Mouse (Mus musculus) layer of hippocampus, postnatal 14 days (tissue): ENCODE measurements around the gene Sf1. TPM values are rescaled to one million over a fixed set of nuclear protein-coding genes. Genes with fewer than 3 reads are reported as not detected.

ENCODE experiments used
- DNase-seq, 2 experiments: peaks; one replicate each; pipeline ENCODE4 v3.0.0; 2021 to 2022; ENCODE audit warnings: low spot score in 2 of 2, mixed read lengths in 1 of 2
- total RNA-seq, 2 experiments: library from RNA; stranded (reverse); gene quantifications; 2 replicates each; pipeline ENCODE4 v1.2.3; 2021

Sf1 gene
- total RNA-seq, 2 experiments from 2014 or later, result 182 to 189 TPM

DNA sequence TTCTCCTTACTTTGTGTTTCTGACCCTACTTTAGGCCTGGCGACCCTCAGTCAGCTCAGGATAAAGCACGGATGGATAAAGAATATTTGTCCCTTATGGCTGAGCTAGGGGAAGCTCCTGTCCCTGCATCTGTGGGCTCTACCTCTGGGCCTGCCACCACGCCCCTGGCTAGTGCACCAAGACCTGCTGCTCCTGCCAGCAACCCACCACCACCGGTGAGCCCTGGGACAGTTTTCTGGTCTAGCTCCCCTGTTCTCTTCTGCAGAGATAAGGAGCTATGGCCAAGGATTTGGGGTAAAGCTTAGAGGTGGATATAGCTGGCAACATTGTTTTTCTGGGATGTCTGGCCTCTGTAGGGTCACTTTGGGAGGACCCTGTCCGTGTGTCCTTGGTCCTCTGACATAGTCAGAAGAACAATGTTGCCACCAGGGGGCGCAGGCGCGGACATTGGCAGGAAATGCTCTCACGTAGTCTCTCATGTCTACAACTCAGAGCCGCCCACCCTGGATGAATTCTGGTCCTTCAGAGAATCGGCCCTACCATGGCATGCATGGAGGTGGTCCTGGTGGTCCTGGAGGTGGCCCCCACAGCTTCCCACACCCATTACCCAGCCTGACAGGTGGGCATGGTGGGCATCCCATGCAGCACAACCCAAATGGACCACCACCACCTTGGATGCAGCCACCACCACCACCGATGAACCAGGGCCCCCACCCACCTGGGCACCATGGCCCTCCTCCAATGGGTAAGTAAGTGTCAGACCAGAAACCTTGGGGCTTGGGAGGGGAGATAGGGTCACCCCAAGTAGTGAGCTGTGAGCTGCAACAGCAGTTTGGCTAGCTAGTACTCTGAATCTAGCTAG is 10.3 kb downstream of the Sf1 start:
- DNase-seq, result peak; percentile 72 to 81

DNA sequence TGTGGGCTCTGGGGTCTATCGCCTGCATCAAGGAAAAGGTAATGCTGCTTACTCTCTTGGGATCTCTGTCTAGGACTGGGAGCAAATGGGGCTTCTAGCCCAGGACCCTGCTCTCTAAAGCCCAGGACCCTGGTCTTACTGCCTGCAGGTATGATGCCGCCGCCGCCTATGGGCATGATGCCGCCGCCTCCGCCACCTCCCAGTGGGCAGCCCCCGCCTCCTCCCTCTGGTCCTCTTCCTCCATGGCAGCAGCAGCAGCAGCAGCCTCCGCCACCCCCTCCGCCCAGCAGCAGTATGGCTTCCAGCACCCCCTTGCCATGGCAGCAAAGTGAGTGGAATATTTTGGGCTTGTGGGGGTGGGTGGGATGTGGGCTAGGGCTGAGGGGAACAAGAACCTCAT is 11.1 kb downstream of the Sf1 start:
- no peak for DNase-seq

DNA sequence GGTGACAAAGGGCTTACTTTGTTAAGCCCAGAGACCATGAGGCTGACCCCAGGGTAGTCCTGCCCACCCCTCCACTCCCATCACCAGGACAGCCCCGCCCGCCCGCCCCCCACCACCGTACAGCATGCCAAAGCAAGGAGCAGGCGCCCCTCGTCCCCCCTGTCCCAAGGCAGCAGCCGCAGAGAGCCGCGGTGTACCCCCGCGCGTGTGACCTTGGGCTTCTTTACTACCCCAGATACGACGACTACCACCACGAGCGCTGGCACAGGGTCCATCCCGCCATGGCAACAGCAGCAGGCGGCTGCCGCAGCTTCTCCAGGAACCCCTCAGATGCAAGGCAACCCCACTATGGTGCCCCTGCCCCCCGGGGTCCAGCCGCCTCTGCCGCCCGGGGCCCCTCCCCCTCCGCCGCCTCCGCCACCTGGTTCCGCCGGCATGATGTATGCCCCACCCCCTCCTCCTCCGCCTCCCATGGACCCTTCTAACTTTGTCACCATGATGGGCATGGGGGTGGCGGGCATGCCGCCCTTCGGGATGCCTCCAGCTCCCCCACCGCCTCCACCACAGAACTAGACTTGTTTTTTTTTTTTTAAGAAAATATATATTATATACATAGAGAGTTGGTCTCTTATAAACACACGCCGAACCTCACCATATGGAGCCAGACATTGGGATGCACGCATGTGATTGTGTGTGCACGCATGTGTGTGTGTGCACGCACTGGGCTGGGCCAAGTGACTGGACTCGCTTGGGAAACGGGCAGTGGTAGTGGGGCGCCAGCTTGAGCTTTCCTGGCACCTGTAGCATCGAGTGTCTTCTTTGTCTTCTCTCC is 12.1 kb downstream of the Sf1 start:
- DNase-seq, result no peak

DNA sequence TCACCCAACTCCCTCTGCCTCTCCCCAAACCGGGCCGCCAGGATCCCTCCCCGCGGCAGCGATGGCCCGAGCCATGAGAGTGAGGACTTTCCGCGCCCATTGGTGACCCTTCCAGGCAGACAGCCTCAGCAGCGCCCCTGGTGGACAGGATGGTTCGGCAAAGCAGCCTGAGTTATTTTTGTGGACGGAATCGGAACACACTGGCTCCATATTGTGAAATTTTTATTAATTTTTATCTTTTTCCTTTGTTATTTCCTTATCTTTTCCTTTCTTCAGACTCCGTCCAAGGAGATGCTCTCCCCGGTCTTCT is 12.7 kb downstream of the Sf1 start:
- DNase-seq, result peak in 1 of 2 experiments; percentile 56

DNA sequence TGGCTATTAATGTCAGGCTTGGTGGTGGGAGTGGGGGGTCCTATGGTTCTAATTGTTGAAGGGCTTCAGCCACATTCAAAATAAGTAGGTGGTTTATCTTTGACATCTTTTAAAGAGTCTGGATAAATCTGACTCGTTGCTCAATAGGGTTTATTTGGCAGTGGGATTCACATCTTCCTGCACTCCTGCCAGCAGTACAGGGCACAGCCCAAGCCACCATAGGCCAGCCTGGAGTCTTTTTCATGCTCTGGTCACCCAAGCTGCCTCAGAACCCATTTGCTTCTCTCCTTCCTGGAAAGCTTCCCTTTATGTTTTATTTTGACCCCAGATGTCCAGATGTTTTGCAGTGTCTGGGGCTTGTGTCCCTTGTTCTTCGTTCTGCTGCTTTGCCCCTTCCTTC is 13.2 kb downstream of the Sf1 start:
- DNase-seq, result no peak

DNA sequence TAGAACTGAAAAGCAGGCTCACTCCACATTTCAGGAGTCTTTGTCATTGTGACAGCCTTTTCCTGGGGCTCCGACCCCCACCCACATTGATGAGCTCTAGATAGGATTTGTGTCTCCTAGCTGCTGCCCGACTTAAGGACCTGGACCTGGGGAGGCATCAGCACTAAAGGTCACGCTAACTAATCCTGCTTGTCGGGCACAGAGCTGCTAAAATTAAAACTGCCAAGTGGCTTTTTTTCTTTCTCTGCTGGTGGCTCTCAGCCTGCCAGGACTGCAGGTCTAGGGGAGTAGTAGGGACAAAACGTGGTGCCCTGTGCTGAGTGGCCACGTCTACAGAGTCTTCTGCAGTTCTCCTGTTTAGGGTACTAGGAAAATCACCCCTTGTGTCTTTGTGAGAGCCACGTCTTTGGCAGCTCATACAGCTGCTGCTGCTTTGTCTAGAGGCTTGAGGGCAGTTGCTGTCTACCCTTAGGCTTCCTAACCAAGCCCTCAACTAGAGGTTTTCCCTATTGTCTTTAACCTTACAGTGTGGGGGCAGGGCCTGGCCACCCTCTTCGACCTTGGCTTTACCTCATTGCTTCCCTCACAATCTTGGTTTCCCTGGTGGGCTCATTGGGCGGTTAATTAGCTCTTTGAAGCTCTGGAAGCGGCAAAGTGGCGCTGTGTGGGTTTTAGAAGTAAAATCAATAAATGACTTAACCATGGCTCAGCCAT is 14.0 kb downstream of the Sf1 start:
- no peak for DNase-seq

DNA sequence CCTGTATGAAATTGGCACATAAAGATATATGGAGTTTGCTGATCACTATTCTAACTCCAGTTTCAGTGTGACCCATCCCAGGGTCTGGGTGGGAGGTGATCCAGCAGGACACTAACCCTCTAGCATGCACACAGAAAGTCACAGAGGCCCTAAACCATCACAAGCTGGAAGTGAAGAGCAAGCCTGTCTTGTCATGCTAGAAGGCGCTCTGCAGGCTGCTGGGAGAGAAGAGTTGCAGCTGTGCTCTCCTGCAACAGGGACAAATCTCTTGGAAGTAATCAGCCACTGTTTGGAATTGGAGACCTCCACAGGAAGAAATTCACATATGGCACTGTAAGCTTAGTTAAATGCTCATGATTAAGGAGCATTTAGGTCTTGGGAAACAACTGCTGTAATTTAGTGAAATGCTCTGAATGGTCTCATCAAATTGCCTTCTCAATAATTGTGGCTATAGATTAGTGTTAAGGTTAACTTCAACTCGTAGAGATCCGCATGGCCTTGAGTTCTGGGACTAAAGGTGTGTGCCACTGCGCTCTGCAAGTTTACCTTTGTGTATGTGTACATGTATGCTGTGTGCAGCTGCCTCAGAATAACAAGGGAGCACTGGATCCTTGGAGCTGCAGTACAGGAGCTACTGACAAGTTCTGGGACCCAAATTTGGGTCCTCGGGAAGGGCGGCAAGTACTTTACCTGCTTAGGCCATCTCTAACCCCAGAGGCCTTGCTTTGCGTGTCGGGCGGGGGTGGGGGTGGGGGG is 17.1 kb downstream of the Sf1 start:
- DNase-seq, result no peak

DNA sequence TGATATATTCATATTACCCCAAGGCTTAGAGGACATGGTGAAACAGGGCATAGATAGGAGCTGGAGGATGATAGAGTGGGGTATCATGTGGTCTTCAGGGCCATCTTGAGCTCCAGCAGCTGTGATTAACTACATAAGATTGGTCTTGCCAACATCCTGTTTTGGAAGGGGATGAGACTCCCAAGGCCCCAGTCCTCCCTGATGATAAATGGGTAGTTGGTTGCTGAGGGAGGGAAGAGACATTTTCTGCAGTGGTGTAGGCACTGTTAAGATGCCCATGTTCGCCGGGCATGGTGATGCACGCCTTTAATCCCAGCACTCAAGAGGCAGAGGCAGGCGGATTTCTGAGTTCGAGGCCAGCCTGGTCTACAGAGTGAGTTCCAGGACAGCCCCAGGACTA is 17.7 kb downstream of the Sf1 start:
- no peak for DNase-seq

DNA sequence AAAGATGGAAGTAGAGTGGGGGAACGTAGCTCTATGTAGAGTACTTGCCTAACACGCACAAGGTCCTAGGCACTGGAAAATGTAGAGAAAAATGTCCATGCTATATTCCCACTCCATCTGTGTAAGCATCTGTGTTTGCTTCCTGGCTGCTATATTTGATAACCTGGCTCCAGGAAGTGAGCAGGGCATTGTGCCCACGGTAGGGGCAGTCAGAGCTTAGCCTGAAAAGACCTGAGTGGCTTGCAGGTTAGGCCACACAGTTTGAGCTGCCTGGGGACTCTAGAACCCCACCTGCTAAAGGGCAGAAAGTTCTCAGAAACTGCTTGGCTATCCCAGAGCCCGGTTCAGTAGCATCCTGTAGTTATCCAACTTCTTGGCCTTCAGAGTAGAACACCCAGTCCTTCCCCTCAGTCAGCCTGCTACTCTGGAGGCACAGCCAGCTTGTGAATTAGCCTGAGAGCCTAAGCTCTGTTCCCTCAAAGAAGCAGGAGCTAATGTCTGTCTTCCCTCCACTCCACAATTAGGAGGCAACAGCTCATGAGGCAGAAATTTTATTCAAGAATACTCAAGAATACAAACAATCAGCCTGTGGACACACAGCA is 18.9 kb downstream of the Sf1 start:
- no peak for DNase-seq

DNA sequence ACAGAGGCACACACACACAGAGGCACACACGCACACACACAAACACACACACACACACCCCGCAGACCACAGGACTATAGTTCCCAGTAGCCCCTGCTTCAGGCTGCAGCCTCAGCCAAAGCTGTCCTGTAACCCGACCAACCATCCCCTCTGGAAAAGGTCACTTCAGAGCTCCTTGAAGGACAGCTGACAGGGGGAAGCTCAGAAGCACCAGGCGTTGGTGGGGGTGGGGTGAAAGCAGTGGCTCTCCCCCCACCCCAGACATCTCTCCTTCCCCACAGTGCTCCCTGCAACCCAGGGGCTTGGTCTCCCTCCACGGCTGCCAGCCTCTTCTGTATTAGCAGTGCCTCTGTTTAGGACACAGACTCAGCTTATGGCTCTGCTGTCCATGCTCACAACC is 20.0 kb downstream of the Sf1 start:
- no peak for DNase-seq

DNA sequence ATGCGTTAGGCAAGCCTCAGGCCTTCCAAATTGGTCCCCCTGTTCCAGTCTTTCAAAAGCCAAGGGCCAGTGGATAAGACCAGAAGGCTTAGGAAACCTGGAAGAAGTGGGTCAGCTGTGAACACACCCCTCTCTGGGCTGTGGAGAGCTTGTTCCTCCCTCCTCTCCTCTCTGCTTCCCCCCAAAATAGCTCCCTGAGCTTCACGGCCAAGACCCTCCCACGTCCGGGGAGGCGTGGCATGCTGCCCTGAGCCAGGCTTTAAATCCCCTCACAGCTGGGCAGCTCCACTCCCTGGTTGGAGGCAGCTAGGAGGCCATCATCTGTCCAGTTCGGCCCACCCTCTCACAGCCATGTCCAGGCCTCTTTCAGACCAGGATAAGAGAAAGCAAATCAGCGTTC is 20.6 kb downstream of the Sf1 start, which contains the start of gene Pygm:
Pygm (plus strand) TSS at position 272 of the 400 bp plus-strand sequence.
- DNase-seq, result no peak

DNA sequence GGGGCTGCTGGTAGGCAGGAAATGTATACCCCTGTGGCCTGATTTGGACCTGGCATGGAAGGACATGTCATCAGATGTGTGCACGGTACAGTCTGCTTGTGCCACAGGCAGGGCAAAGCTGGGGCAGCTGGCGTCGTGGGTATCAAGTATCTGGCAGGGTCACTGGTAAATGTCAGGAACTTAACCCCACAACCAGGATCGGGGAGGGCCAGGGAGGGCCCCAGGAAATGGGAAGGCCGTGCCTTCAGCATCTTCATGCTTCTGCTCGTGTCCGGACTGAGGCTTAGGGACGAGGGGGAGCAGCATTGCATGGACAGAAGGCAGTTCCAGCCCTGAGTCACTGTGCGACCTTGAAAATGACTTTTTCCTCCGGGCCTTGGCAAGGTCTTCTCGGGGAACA is 21.5 kb downstream of the Sf1 start:
- no peak for DNase-seq

DNA sequence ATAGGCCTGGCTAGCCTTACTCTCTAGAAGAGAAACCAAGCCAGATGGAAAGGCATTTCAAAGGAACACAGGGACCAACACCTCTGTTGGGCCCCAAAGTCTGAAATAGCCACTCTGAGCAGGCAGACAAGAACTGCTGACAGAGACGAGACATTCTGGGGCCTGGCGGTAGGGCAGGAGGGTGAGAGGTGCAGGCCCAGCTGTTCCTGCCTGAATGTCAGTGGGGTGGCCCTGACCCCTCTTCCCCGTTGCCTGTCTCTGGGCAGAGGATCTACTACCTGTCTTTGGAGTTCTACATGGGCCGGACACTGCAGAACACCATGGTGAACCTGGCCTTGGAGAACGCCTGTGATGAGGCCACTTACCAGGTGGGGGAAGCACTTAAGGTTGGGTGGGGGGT is 21.9 kb downstream of the Sf1 start:
- no peak for DNase-seq

DNA sequence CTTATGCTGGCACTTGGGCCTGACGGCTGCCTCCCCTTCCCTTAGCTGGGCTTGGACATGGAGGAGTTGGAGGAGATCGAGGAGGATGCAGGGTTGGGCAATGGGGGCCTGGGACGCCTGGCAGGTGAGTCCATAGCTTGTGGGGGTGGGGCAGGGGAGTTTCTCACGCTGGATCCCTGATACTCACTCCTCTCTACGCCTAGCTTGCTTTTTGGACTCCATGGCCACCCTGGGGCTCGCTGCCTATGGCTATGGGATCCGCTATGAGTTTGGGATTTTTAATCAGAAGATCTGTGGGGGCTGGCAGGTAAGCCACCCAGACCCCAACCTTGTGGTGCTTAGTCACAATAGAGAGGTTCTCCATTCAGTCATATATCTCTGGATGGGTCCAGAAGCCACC is 22.3 kb downstream of the Sf1 start:
- DNase-seq, result no peak

DNA sequence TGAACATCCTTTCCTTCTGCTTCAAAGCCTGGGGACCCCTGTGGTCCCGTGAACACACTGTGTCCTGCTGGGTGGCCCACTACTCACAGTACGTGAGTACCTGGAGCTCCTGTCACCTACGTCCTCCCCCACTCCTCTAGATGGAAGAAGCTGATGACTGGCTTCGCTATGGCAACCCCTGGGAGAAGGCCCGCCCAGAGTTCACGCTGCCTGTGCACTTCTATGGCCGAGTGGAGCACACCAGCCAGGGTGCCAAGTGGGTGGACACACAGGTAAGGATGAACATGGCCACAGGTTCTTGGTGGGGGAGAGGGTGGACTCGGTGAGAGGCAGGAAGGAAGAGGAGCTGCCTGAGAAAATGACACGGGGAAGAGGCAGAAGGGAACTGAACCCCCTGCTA is 22.7 kb downstream of the Sf1 start:
- DNase-seq, result no peak

DNA sequence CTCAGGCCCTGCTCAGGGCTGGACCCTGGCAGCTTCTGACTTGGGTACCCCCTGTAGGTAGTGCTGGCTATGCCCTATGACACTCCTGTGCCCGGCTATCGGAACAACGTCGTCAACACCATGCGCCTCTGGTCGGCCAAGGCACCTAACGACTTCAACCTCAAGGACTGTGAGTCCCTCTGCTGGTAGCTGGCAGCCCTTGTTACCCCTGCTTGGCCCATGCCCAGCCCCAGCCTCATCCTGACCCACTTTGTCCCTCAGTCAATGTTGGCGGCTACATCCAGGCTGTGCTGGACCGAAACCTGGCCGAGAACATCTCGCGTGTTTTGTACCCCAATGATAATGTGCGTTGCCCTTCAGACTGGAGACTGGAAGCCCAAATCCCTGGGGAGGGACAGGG is 24.5 kb downstream of the Sf1 start:
- DNase-seq, result no peak

DNA sequence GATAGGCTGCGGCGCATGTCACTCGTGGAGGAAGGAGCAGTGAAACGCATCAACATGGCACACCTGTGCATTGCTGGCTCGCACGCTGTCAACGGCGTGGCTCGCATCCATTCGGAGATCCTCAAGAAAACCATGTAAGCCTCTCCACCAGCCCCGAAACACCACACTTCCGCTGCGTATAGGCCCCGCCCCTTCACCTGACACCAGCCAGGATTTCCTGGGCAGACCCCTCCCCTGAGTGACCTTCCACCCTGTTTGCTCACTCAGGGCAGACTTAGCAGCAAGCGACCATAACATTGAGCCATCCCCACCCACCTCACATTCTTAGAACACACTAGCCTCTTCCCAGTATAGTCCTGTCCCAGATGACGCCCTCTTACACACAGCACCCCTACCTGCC is 26.3 kb downstream of the Sf1 start:
- no peak for DNase-seq

DNA sequence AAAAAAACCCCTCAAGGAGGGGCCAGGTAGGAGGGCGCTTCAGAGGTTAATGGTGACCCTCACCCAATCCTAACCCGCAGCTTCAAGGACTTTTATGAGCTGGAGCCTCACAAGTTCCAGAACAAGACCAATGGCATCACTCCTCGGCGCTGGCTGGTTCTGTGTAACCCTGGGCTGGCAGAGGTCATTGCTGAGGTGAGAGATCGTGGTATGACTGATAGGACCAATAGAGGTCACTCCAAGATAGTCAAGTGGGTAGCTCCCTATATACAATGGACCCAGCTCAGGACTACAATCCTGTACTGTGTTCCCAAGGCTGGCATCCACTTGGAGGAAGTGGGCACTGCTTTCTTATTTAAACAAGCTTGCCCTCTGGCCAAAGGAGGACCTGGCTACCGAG is 26.8 kb downstream of the Sf1 start:
- DNase-seq, result no peak

DNA sequence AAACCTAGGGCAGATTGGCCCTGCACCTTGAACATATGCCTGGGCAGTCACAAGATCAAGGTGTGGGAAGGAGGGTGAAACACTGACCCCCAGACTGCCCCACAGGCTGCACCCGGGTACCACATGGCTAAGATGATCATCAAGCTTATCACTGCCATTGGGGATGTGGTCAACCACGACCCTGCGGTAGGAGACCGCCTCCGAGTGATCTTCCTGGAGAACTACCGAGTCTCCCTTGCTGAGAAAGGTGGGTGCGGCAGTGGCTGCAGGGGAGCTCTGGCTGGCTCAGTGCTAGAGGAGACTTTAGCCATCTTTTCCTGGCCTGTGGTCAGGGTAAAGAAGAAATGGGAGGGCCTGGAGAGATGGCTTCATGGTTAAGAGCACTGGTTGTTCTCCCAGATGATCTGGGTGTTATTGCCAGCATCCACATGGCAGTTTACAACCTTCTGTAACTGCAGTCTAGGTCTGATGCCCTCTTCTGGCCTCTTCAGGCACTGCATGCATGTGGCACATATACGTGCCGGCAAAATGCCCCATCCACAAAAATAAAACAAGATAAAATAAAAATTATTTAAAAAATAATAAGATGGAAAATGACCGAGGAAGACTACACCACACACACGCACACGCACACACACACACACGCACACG is 29.4 kb downstream of the Sf1 start:
- DNase-seq, result no peak

DNA sequence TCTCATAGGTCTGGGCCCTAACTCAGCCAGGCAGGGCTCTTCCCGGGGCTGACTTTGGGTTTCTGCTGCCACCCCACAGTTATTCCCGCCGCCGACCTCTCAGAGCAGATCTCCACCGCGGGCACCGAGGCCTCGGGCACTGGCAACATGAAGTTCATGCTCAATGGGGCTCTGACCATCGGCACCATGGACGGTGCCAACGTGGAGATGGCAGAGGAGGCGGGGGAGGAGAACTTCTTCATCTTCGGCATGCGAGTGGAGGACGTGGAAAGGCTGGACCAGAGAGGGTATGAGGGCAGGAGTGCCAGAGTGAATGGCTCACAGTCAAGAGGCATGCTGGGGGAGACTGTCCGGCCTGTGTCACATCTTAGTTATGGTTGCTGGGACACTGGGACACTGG is 30.1 kb downstream of the Sf1 start:
- no peak for DNase-seq
